In the genomic region with DNA sequence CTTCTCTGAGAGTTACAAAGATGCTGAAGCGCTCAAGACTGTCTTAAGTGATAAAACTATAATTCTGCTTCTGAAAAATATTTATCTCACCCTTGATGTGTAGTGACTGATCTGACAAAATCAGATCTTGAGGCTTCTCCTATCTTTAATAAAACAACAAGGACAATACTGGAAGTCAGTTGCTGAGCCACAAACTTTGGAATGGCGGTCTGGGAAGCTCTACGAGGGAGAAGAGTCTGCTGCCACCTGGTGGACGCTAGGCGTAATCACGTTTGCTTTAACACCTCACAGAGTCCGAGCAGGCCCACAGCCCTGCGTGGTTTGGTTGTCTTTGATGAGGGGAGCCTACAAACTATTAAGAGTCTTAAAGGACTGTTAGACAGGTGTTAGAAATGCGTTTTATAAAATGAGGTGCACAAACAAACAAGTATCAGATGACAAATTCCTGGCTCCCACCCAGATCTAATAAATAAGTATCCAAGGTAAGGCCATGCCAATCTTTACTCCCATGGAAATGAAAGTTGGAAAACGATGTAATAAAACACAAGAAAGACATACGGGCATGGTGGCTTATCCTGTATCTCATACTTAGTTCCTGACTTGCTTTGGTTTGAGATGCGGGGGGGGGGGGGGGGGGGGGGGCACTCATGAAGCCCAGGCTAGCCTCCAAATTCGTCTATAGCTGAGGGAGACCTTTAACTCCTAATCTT, we compare ENCODE assay signal across 8 mouse cellular contexts.
A peak's percentile ranks its signal among the peaks of the same experiment; 100 is the strongest.
DNase-seq lines count a peak whose midpoint lies in the region; ATAC-seq and TF ChIP-seq lines count a peak whose summit lies in the region.

No protein-coding gene starts in this region.

- H3K4me3 ChIP-seq in embryonic facial prominence, embryonic 11.5 days (ENCODE audit: low read depth, low read length): no peak overlapping the region
- H3K4me3 ChIP-seq in heart, embryonic 13.5 days: no peak overlapping the region
- H3K4me3 ChIP-seq in kidney, embryonic 16.5 days (ENCODE audit: low read length): no peak overlapping the region
- no peak overlapping the region for H3K4me3 ChIP-seq in limb, embryonic 14.5 days (replicated peaks; ENCODE audit: low read length)

- no peaks in the 10 kb centered on the region for H3K9me3 ChIP-seq in embryonic facial prominence, embryonic 11.5 days (replicated peaks; ENCODE audit: control insufficient read depth, low read length)
- H3K9me3 ChIP-seq in heart, embryonic 13.5 days: no peaks in the 10 kb centered on the region
- H3K9me3 ChIP-seq in kidney, embryonic 16.5 days (ENCODE audit: low read length): no peaks in the 10 kb centered on the region
- no peaks in the 10 kb centered on the region for H3K9me3 ChIP-seq in limb, embryonic 14.5 days (ENCODE audit: control insufficient read depth, low read length)

- 30% methylated on average over 12 of the region's 13 CpGs for WGBS in embryonic facial prominence, embryonic 11.5 days
- WGBS in heart, embryonic 13.5 days: 18% methylated on average over 12 of the region's 13 CpGs
- 21% methylated on average over 12 of the region's 13 CpGs for WGBS in kidney, embryonic 16.5 days
- 23% methylated on average over 12 of the region's 13 CpGs for WGBS in limb, embryonic 14.5 days

- peak; percentile 80 for ATAC-seq in CD4-positive, CD25-positive, alpha-beta regulatory T cell, adult 4 months
- ATAC-seq in embryonic facial prominence, embryonic 11.5 days (replicated peaks; ENCODE audit: insufficient number of reproducible peaks, low FRiP score, low TSS enrichment, low read depth): 0 out of 2 replicates have a peak, but pooled peaks have one; percentile 55
- ATAC-seq in heart, embryonic 13.5 days (ENCODE audit: extremely low read depth, insufficient number of reproducible peaks, low FRiP score, low TSS enrichment): peak; percentile 25; the same call in 1 of the 2 replicates
- peak; percentile 91 for ATAC-seq in kidney, embryonic 16.5 days (ENCODE audit: low FRiP score, low TSS enrichment)
- peak; percentile 85 for ATAC-seq in limb, embryonic 14.5 days (ENCODE audit: low FRiP score, low read depth)

- H3K9ac ChIP-seq in embryonic facial prominence, embryonic 11.5 days (replicated peaks; ENCODE audit: low read length): no peak overlapping the region
- no peak overlapping the region for H3K9ac ChIP-seq in heart, embryonic 13.5 days
- no peak overlapping the region for H3K9ac ChIP-seq in kidney, embryonic 16.5 days (replicated peaks; ENCODE audit: low read length)
- no peak overlapping the region for H3K9ac ChIP-seq in limb, embryonic 14.5 days (ENCODE audit: low read depth, low read length, severe bottlenecking)

- DNase-seq in adrenal gland, postnatal 36 days: peak; percentile 80 to 85
- DNase-seq in embryonic facial prominence, embryonic 11.5 days (ENCODE audit: low spot score): peak; percentile 89
- DNase-seq in limb, embryonic 14.5 days (ENCODE audit: low spot score): peak; percentile 87
- DNase-seq in natural killer cell, adult 2 months (ENCODE audit: low spot score in 2 of 2): peak; percentile 20 to 46
- DNase-seq in testis, postnatal 10 days (ENCODE audit: low spot score): peak; percentile 89

- no peak overlapping the region for H3K27ac ChIP-seq in embryonic facial prominence, embryonic 11.5 days (replicated peaks; ENCODE audit: low read depth, low read length)
- H3K27ac ChIP-seq in heart, embryonic 13.5 days (replicated peaks): 0 out of 2 replicates have a peak overlapping the region, but pooled peaks have one; percentile 20
- no peak overlapping the region for H3K27ac ChIP-seq in kidney, embryonic 16.5 days (ENCODE audit: low read length)
- H3K27ac ChIP-seq in limb, embryonic 14.5 days (replicated peaks; ENCODE audit: low read depth, low read length): no peak overlapping the region

- H3K4me2 ChIP-seq in embryonic facial prominence, embryonic 11.5 days (ENCODE audit: low read depth, low read length): no peak overlapping the region
- no peak overlapping the region for H3K4me2 ChIP-seq in heart, embryonic 13.5 days
- no peak overlapping the region for H3K4me2 ChIP-seq in kidney, embryonic 16.5 days (replicated peaks; ENCODE audit: low read depth, low read length)
- H3K4me2 ChIP-seq in limb, embryonic 14.5 days (replicated peaks; ENCODE audit: low read depth, low read length, severe bottlenecking): no peak overlapping the region

- no peaks in the 10 kb centered on the region for H3K36me3 ChIP-seq in embryonic facial prominence, embryonic 11.5 days (replicated peaks; ENCODE audit: control insufficient read depth, insufficient read depth, low read depth, low read length)
- no peaks in the 10 kb centered on the region for H3K36me3 ChIP-seq in heart, embryonic 13.5 days
- H3K36me3 ChIP-seq in kidney, embryonic 16.5 days (ENCODE audit: insufficient read depth, low read length): no peaks in the 10 kb centered on the region
- H3K36me3 ChIP-seq in limb, embryonic 14.5 days (ENCODE audit: control insufficient read depth, insufficient read depth, low read length): no peaks in the 10 kb centered on the region

- no peaks in the 10 kb centered on the region for H3K4me1 ChIP-seq in embryonic facial prominence, embryonic 11.5 days (ENCODE audit: control insufficient read depth, insufficient read depth, low read length)
- peaks cover 11% of the 10 kb centered on the region for H3K4me1 ChIP-seq in heart, embryonic 13.5 days
- H3K4me1 ChIP-seq in kidney, embryonic 16.5 days (ENCODE audit: insufficient read depth, low read length): peaks cover 11% of the 10 kb centered on the region; the same call in 1 of the 2 replicates
- peaks cover 9% of the 10 kb centered on the region for H3K4me1 ChIP-seq in limb, embryonic 14.5 days (ENCODE audit: control insufficient read depth, insufficient read depth, low read length)

- no peak for TF ChIP-seq POLR2A in limb, embryonic 14.5 days (IDR thresholded peaks at IDR 0.05; ENCODE audit: borderline replicate concordance, extremely low read depth, insufficient read depth, insufficient read length)

- H3K27me3 ChIP-seq in embryonic facial prominence, embryonic 11.5 days (ENCODE audit: control insufficient read depth, insufficient read depth, low read length): no peaks in the 10 kb centered on the region
- no peaks in the 10 kb centered on the region for H3K27me3 ChIP-seq in heart, embryonic 13.5 days (replicated peaks)
- no peaks in the 10 kb centered on the region for H3K27me3 ChIP-seq in kidney, embryonic 16.5 days (ENCODE audit: insufficient read depth, low read length)
- no peaks in the 10 kb centered on the region for H3K27me3 ChIP-seq in limb, embryonic 14.5 days (ENCODE audit: control insufficient read depth, insufficient read depth, low read length)

Comparison
In these comparisons a context has a peak if more than half of its experiments do, and no peak if none do; other contexts are left out.
1. ATAC-seq: peak in every context shown above with its lines; median percentile 91 in kidney, embryonic 16.5 days; 85 in limb, embryonic 14.5 days; 80 in CD4-positive, CD25-positive, alpha-beta regulatory T cell, adult 4 months; 55 in embryonic facial prominence, embryonic 11.5 days; 25 in heart, embryonic 13.5 days.
2. DNase-seq: peak in every context shown above with its lines; median percentile 89 in embryonic facial prominence, embryonic 11.5 days; 89 in testis, postnatal 10 days; 87 in limb, embryonic 14.5 days; 82 in adrenal gland, postnatal 36 days; 33 in natural killer cell, adult 2 months.